Mouse (Mus musculus) megakaryocyte, embryonic 14.5 days (primary cell): ENCODE measurements around the gene Yjefn3.

ENCODE experiments used
- FLI1 ChIP-seq: IDR thresholded peaks from 2 replicates; pipeline ENCODE4 v1.6.1; 2012; ENCODE audit warnings: low read length, inconsistent platforms, mixed read lengths
- GATA1 ChIP-seq: IDR thresholded peaks from 3 replicates; pipeline ENCODE4 v1.6.1; 2012; ENCODE audit warnings: mixed read lengths, low read length, inconsistent platforms, borderline replicate concordance

DNA sequence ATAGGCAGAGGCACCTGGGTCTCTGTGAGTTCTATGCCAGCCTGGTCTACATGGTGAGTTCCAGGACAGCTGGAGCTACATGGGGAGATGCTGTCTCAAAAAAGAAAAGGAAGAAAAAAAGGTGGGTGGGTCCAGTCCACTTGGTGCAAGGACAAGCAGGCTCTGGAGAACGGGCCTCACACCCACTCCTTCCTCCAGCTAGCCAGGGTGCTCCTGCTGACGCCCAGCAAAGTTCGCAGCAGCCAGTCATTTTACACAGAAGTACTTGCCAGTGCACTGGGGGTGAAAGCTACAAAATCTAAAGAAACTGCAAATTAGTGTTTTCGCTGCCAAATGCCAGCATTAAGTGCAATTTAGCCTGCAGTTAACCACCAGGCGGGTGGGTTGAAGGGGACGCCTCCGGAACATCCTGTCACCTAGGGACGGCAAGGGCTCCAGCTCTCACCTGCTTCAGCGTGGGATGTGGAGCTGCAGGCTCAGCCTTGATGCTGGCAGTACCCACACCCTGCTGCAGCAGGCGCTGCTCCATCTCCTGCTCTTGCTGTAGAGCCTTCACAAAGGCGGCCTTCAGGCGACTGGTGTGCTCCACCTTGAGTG, 10.1 kb upstream of the Yjefn3 start:
- TF ChIP-seq FLI1 (no peak), GATA1 (no peak)
